Mouse (Mus musculus): Measurements from ENCODE around the gene B3gnt9.

GRCm38 (mm10) chr8:105214104-105214503 is 40.8 kb downstream of the B3gnt9 start:
- TF ChIP-seq POLR2A (IDR thresholded peaks at IDR 0.05; ENCODE audit: insufficient read depth, low read length) (no peak), CTCF (IDR thresholded peaks at IDR 0.05; ENCODE audit: low read depth, low read length) (no peak), EP300 (IDR thresholded peaks at IDR 0.05; ENCODE audit: insufficient read depth, low read depth, low read length) (no peak)

All from ES-Bruce4 (cell line).